Mouse (Mus musculus) E14TG2a.4 (cell line): ENCODE data around the gene Cmtm8.

Source experiments
- H3K27me3 ChIP-seq: 2 replicates; pipeline ENCODE4 v1.6.1; 2014; ENCODE audit warnings: low read length, control low read depth; ENCODE audit not compliant: insufficient read depth
- H3K36me3 ChIP-seq: 2 replicates; pipeline ENCODE4 v1.6.1; 2014; ENCODE audit warnings: low read length, control low read depth; ENCODE audit not compliant: insufficient read depth
- H3K4me1 ChIP-seq: replicated peaks from 2 replicates; pipeline ENCODE4 v1.6.1; 2014; ENCODE audit warnings: low read depth, low read length, control low read depth
- H3K4me3 ChIP-seq: replicated peaks from 2 replicates; pipeline ENCODE4 v1.5.1; 2014; ENCODE audit warnings: mild to moderate bottlenecking, low read length
- H3K9me3 ChIP-seq: 2 replicates; pipeline ENCODE4 v1.6.1; 2014; ENCODE audit warnings: low read length, control low read depth
- CTCF ChIP-seq: conservative IDR thresholded peaks from 2 replicates; pipeline ENCODE4 v1.5.1; 2014; ENCODE audit warnings: low read length
- NANOG ChIP-seq: IDR thresholded peaks from 2 replicates; pipeline ENCODE4 v1.6.1; 2014; ENCODE audit warnings: borderline replicate concordance, low read length, mixed read lengths
- POU5F1 ChIP-seq: IDR thresholded peaks from 2 replicates; pipeline ENCODE4 v1.6.1; 2014; ENCODE audit warnings: low read length, borderline replicate concordance

The Cmtm8 gene

GRCm38 (mm10) chr9:114798845-114799244 lies 45.1 kb downstream of the Cmtm8 start:
- Histone ChIP-seq H3K4me3 (no peak overlapping the region), H3K36me3 (no peaks in the 10 kb centered on the region), H3K9me3 (no peaks in the 10 kb centered on the region), H3K4me1 (peaks cover 51% of the 10 kb centered on the region), H3K27me3 (peaks cover 24% of the 10 kb centered on the region)
- no peak for TF ChIP-seq POU5F1

DNA sequence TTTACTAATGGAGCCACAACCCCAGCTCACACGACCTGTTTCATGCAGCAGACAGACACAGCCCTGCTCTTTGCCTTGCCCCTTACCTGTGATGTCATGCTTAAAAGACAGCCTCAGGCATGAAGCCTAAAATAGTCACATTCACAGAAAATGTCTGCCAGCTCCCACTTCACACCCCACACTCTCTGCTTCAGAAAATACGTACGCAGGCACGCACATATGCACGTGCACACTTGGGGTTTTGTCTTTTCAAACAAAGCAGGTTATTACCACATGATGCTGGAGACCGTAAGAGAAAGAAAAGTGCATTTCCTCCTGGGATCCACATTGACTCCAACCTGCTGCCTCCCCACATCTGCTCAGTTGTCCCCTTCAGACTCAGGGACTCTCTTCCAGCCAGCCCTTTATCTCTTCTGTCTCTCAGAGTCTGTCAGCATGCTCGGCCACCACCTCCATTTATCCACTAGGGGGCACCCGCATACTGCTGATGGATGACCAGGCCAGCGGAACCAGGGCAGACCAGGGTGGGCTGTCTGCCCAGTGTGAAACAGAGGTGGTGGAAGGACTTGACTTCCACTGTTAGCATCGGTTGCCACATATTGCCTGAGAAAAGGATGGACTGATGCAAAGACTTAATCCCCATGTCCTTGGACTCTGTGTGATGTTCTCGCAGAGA lies 46.5 kb downstream of the Cmtm8 start:
- TF ChIP-seq POU5F1 (no peak), CTCF (peak; percentile 96), NANOG (no peak)
- Histone ChIP-seq H3K36me3 (no peaks in the 10 kb centered on the region), H3K4me3 (no peak overlapping the region), H3K4me1 (peaks cover 51% of the 10 kb centered on the region), H3K9me3 (no peaks in the 10 kb centered on the region), H3K27me3 (peaks cover 24% of the 10 kb centered on the region)

- Histone ChIP-seq H3K4me3 (no peak overlapping the region), H3K9me3 (no peaks in the 10 kb centered on the region), H3K4me1 (peaks cover 48% of the 10 kb centered on the region), H3K36me3 (no peaks in the 10 kb centered on the region), H3K27me3 (peaks cover 17% of the 10 kb centered on the region)
- TF ChIP-seq POU5F1 (no peak), NANOG (no peak), CTCF (no peak)
These were observed 47.4 kb downstream of the Cmtm8 start for GRCm38 (mm10) chr9:114796473-114797050.

DNA sequence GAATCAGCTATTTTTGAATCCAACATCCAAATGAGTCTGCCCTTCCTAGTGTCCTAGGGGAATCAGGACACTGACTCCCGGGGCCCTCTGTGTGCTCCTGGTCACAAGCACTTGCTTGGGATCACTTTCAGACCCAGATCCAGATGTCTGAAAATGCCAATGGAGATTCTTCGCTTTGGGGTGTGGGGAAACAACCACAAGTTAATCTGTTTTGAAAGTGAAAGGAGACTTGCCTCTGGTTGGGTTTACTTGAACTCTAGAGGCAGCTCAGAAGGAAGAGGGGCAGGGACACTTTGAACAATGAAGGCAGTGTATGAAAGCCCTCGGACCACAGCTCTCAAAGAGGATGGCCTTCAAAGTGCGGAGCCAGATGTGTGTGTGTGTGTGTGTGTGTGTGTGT lies 49.5 kb downstream of the Cmtm8 start:
- Histone ChIP-seq H3K27me3 (0 out of 2 replicates have a peak, but pooled peaks cover 2% of the 10 kb centered on the region), H3K4me1 (peaks cover 32% of the 10 kb centered on the region), H3K4me3 (no peak overlapping the region), H3K9me3 (no peaks in the 10 kb centered on the region), H3K36me3 (no peaks in the 10 kb centered on the region)
- TF ChIP-seq NANOG (no peak), POU5F1 (no peak), CTCF (no peak)

GRCm38 (mm10) chr9:114793764-114794295 lies 50.1 kb downstream of the Cmtm8 start:
- Histone ChIP-seq H3K27me3 (no peaks in the 10 kb centered on the region), H3K4me1 (peaks cover 26% of the 10 kb centered on the region), H3K4me3 (no peak overlapping the region), H3K9me3 (no peaks in the 10 kb centered on the region), H3K36me3 (no peaks in the 10 kb centered on the region)
- TF ChIP-seq CTCF (no peak), NANOG (no peak), POU5F1 (no peak)

DNA sequence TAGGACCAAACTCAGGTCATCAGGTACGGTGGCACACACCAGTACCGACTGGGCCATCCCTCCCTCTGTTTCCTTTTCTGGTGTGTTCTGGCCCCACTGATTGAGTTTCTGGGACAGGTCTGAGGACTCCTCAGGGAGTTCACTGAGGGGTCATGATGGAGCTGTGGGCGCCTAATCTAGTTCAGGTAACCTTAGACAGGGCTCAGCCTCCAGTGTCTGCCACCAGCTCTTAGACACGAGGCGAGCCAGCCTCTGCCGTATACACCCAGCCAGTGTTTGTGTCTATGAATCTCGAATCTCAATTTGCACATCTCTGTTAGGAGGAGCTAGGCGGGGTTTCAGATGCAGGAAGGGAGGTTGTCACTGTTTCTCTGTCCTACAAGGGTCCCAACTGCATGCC lies 54.0 kb downstream of the Cmtm8 start:
- peaks cover 37% of the 10 kb centered on the region for H3K4me1 ChIP-seq
- H3K27me3 ChIP-seq: no peaks in the 10 kb centered on the region
- H3K9me3 ChIP-seq: peaks cover 9% of the 10 kb centered on the region
- no peaks in the 10 kb centered on the region for H3K36me3 ChIP-seq
- H3K4me3 ChIP-seq: no peak overlapping the region
- TF ChIP-seq POU5F1 (no peak), NANOG (no peak), CTCF (no peak)

- no peak overlapping the region for H3K4me3 ChIP-seq
- TF ChIP-seq CTCF: no peak
- no peak for TF ChIP-seq POU5F1
- TF ChIP-seq NANOG: no peak
- no peaks in the 10 kb centered on the region for H3K27me3 ChIP-seq
- peaks cover 9% of the 10 kb centered on the region for H3K9me3 ChIP-seq
- H3K36me3 ChIP-seq: no peaks in the 10 kb centered on the region
- peaks cover 42% of the 10 kb centered on the region for H3K4me1 ChIP-seq
These were observed 54.4 kb downstream of the Cmtm8 start for GRCm38 (mm10) chr9:114789557-114789956.

DNA sequence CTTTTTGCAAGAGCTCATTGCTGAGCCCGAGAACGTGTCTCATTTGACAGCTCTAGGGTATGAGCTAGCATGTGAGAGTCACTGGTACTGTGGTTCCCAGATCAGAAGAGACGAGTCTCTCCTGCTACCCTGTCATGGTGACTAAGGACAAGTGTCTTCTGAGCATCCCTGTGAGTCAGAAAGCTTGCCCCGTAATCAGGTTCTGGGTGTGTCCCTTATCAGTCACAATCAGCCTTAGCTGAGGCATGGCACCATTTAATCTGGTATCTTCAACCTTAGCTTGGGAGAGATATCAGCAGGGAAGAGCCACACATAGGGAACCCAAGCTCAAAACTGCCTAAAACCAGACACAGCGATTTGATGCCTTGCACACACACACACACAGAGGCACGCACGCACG lies 55.3 kb downstream of the Cmtm8 start:
- no peak overlapping the region for H3K4me3 ChIP-seq
- H3K4me1 ChIP-seq: peaks cover 50% of the 10 kb centered on the region
- TF ChIP-seq NANOG: no peak
- no peak for TF ChIP-seq CTCF
- no peak for TF ChIP-seq POU5F1
- no peaks in the 10 kb centered on the region for H3K36me3 ChIP-seq
- peaks cover 9% of the 10 kb centered on the region for H3K9me3 ChIP-seq
- H3K27me3 ChIP-seq: no peaks in the 10 kb centered on the region

- Histone ChIP-seq H3K9me3 (peaks cover 9% of the 10 kb centered on the region), H3K4me1 (peaks cover 59% of the 10 kb centered on the region), H3K27me3 (no peaks in the 10 kb centered on the region), H3K36me3 (no peaks in the 10 kb centered on the region), H3K4me3 (no peak overlapping the region)
- no peak for TF ChIP-seq POU5F1
- no peak for TF ChIP-seq NANOG
- TF ChIP-seq CTCF: no peak
These were observed 56.2 kb downstream of the Cmtm8 start for GRCm38 (mm10) chr9:114787716-114788115.
